Mouse (Mus musculus): Measurements from ENCODE around the gene Iqschfp. TPM values are rescaled to one million over a fixed set of nuclear protein-coding genes. Genes with fewer than 3 reads are reported as not detected.

Gene Iqschfp
- polyA plus RNA-seq, 1 experiment from 2014 or later = 0.39 TPM

DNA sequence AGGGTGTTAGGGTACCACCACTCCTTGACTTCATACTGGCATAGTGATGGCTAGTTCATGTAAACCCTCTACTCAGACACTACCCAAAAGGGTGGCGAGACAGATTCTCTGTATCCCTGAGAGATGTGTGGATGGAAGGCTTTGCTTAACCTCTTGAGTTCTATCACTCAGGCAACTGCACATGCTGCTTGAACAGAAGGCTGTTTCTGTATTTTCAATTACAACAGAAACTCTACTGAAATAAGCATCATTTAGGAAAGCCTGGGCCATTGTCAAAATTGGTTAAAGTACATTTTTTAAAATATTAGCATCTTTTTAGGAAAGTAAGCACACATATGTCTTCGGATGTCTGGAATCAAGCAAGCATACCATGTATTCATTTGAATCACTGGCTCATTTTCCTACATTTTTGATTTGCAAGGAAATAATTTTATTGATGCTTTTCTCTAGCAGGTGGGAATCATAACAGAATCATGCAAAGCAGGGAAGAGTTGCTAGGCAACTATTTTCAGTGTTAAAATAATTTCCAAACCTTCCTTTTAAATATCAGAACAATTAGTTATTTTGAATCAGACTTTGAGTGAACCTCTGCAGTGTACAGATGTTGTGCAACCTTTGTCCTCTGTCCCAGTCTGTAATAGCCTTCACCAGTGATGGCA, 82.4 kb downstream of the Iqschfp start:
- 95% methylated on average over 2 of the region's 2 CpGs for WGBS
- Histone ChIP-seq H3K4me1 (replicated peaks; ENCODE audit: control insufficient read depth, insufficient read depth, low read length) (no peaks in the 10 kb centered on the region), H3K4me3 (ENCODE audit: low read depth, low read length) (no peak overlapping the region), H3K36me3 (ENCODE audit: control insufficient read depth, insufficient read depth, low read length) (no peaks in the 10 kb centered on the region), H3K9me3 (ENCODE audit: control insufficient read depth, low read length) (no peaks in the 10 kb centered on the region), H3K27me3 (ENCODE audit: control insufficient read depth, insufficient read depth, low read length) (no peaks in the 10 kb centered on the region), H3K4me2 (replicated peaks; ENCODE audit: low read depth, low read length) (no peak overlapping the region), H3K9ac (ENCODE audit: low read depth, low read length) (no peak overlapping the region), H3K27ac (ENCODE audit: low read depth, low read length) (no peak overlapping the region)
- ATAC-seq (ENCODE audit: low FRiP score) (no peak), DNase-seq (ENCODE audit: low spot score) (no peak)

DNA sequence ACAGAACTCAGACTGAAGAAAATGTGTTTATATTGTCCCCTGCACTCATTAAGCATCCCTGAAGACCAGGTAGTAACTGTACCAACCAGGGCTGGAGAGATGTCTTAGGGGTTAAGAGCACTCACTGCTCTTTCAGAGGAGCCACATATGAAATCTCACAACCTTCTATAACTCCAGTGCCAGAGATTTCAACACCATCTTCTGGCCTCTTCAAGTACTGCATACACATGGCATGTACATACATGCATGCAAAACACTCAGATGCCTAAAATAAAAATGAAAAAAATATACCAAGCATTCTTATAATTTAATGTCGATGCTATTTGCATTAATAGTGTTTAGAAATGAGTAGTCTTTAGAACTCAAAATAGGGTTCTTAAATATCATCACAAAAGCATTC, 88.0 kb downstream of the Iqschfp start:
- ATAC-seq (ENCODE audit: low FRiP score) = no peak
- WGBS = 84% methylated on average over 1 of the region's 1 CpGs
- H3K27me3 ChIP-seq (ENCODE audit: control insufficient read depth, insufficient read depth, low read length) = no peaks in the 10 kb centered on the region
- no peak overlapping the region for H3K4me2 ChIP-seq (replicated peaks; ENCODE audit: low read depth, low read length)
- H3K9me3 ChIP-seq (ENCODE audit: control insufficient read depth, low read length) = no peaks in the 10 kb centered on the region
- DNase-seq (ENCODE audit: low spot score) = no peak
- no peaks in the 10 kb centered on the region for H3K36me3 ChIP-seq (ENCODE audit: control insufficient read depth, insufficient read depth, low read length)
- no peak overlapping the region for H3K9ac ChIP-seq (ENCODE audit: low read depth, low read length)
- H3K4me3 ChIP-seq (ENCODE audit: low read depth, low read length) = no peak overlapping the region
- no peaks in the 10 kb centered on the region for H3K4me1 ChIP-seq (replicated peaks; ENCODE audit: control insufficient read depth, insufficient read depth, low read length)
- H3K27ac ChIP-seq (ENCODE audit: low read depth, low read length) = no peak overlapping the region

DNA sequence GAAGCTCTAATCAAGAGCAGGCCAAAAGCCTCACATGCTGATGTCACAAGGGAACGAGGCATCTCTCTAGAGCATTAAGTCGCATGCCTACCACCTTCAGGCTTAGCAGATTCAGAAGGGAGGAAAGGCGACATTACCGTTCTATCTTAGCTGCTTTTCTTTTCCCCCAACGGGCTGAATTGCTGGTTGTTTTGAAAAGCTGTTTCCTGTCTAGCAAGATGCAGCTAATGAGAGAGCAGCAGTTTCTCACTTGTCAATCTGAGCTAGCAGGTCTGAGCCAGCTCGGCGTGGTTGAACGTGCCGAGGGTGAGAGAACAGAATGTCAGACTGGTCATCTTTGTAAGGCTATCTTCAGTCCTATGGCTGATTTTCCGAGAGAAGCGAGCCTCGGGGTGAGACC, 91.3 kb downstream of the Iqschfp start:
- no peaks in the 10 kb centered on the region for H3K27me3 ChIP-seq (ENCODE audit: control insufficient read depth, insufficient read depth, low read length)
- no peak overlapping the region for H3K27ac ChIP-seq (ENCODE audit: low read depth, low read length)
- H3K9ac ChIP-seq (ENCODE audit: low read depth, low read length) = no peak overlapping the region
- H3K9me3 ChIP-seq (ENCODE audit: control insufficient read depth, low read length) = no peaks in the 10 kb centered on the region
- no peak overlapping the region for H3K4me3 ChIP-seq (ENCODE audit: low read depth, low read length)
- no peaks in the 10 kb centered on the region for H3K4me1 ChIP-seq (replicated peaks; ENCODE audit: control insufficient read depth, insufficient read depth, low read length)
- H3K4me2 ChIP-seq (replicated peaks; ENCODE audit: low read depth, low read length) = no peak overlapping the region
- 64% methylated on average over 12 of the region's 12 CpGs for WGBS
- H3K36me3 ChIP-seq (ENCODE audit: control insufficient read depth, insufficient read depth, low read length) = no peaks in the 10 kb centered on the region
- ATAC-seq (ENCODE audit: low FRiP score) (no peak), DNase-seq (ENCODE audit: low spot score) (peak; percentile 5)

DNA sequence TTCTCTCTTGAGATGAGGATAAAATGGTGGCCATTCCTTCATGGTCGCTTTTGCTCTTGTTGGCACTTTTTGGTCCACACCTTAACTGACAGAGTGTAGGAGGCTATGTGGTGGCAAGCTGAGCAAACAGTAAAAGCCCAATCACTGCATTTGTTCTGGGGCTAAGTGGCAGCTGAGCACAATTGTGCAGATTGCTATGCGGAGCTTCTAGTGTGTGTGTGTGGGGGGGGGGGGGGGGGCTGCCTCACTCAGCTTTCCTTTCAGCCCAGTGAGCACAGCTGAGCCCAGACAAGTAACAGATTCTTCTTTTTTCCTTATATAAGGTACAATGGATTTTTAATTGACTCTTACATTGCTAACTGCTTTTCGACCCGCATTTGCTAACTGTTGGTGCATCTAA, 110.4 kb downstream of the Iqschfp start:
- DNase-seq (ENCODE audit: low spot score) = no peak
- no peak overlapping the region for H3K27ac ChIP-seq (ENCODE audit: low read depth, low read length)

DNA sequence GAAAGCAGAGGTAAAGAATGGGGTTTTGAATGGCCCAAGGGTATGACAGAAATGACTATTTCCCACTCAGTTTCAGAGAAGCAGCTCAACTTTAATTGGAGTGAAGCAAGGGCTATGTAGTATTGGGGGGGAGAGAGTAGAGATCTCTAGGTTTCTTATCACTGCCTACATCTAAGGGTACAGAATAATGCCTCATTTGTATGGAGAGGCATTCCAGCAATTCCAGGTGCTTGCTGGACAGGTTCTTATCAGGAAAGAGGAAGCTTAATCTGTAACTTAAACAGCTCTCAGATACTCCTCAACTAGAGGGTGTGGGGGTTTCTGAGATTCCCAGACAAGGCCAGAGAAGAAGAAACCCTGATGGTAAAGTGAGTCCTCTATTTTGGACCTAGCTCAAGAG, 120.3 kb downstream of the Iqschfp start:
- no peaks in the 10 kb centered on the region for H3K27me3 ChIP-seq (ENCODE audit: control insufficient read depth, insufficient read depth, low read length)
- ATAC-seq (ENCODE audit: low FRiP score) (no peak), DNase-seq (ENCODE audit: low spot score) (no peak)
- no peaks in the 10 kb centered on the region for H3K4me1 ChIP-seq (replicated peaks; ENCODE audit: control insufficient read depth, insufficient read depth, low read length)
- H3K4me2 ChIP-seq (replicated peaks; ENCODE audit: low read depth, low read length) = no peak overlapping the region
- no peak overlapping the region for H3K27ac ChIP-seq (ENCODE audit: low read depth, low read length)
- no peak overlapping the region for H3K4me3 ChIP-seq (ENCODE audit: low read depth, low read length)
- no peaks in the 10 kb centered on the region for H3K9me3 ChIP-seq (ENCODE audit: control insufficient read depth, low read length)
- no peak overlapping the region for H3K9ac ChIP-seq (ENCODE audit: low read depth, low read length)
- no peaks in the 10 kb centered on the region for H3K36me3 ChIP-seq (ENCODE audit: control insufficient read depth, insufficient read depth, low read length)

More for the DNA sequence above, 110.4 kb downstream of the Iqschfp start:
- Histone ChIP-seq H3K36me3 (ENCODE audit: control insufficient read depth, insufficient read depth, low read length) (no peaks in the 10 kb centered on the region), H3K4me2 (replicated peaks; ENCODE audit: low read depth, low read length) (no peak overlapping the region), H3K9ac (ENCODE audit: low read depth, low read length) (no peak overlapping the region), H3K9me3 (ENCODE audit: control insufficient read depth, low read length) (no peaks in the 10 kb centered on the region), H3K27me3 (ENCODE audit: control insufficient read depth, insufficient read depth, low read length) (no peaks in the 10 kb centered on the region), H3K4me1 (replicated peaks; ENCODE audit: control insufficient read depth, insufficient read depth, low read length) (no peaks in the 10 kb centered on the region), H3K4me3 (ENCODE audit: low read depth, low read length) (no peak overlapping the region)
- WGBS = 73% methylated on average over 4 of the region's 4 CpGs
- no peak for ATAC-seq (ENCODE audit: low FRiP score)

DNA sequence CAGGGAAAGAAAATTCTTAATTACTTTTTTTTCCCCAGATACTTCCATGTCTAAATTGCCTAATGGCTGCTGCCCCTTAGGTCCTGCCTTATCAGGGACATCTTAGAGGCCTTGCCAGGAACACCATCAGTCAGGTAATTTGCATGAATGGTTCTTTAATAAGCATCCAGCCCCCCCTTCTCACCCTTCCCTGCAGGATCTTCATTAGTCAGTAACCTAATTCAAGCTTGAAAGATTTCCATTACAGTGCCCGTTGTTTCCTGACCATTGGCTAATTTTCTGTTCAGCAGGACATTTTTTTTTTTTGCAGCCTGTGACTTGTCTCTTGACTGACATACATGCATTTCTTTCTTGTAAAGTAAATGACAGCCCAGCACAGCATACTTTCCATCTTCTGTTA, 123.8 kb downstream of the Iqschfp start:
- Histone ChIP-seq H3K9me3 (ENCODE audit: control insufficient read depth, low read length) (no peaks in the 10 kb centered on the region), H3K4me1 (replicated peaks; ENCODE audit: control insufficient read depth, insufficient read depth, low read length) (no peaks in the 10 kb centered on the region), H3K27ac (ENCODE audit: low read depth, low read length) (no peak overlapping the region), H3K36me3 (ENCODE audit: control insufficient read depth, insufficient read depth, low read length) (no peaks in the 10 kb centered on the region), H3K4me3 (ENCODE audit: low read depth, low read length) (no peak overlapping the region), H3K9ac (ENCODE audit: low read depth, low read length) (no peak overlapping the region), H3K27me3 (ENCODE audit: control insufficient read depth, insufficient read depth, low read length) (no peaks in the 10 kb centered on the region), H3K4me2 (replicated peaks; ENCODE audit: low read depth, low read length) (no peak overlapping the region)
- ATAC-seq (ENCODE audit: low FRiP score) (no peak), DNase-seq (ENCODE audit: low spot score) (no peak)
- WGBS = 32% methylated on average over 1 of the region's 1 CpGs

DNA sequence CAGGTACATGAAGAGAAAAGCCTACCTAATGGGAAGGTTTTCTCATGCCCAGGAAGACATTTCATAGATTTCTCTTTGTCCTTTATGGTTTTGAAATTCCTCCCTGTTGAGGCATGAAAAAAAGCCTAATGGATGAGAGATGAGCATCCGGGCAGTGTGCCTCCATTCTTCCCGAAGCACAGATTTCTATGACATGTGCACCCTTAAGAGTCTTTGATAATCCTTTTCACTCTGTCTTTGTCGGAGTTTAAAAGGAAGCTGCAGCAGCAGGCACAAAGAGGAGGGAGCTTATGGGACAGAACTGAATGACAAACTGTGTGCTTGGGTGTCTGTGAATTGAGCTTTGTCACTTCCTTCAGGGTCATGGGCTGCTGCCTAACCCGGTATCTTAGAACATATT, 127.4 kb downstream of the Iqschfp start:
- DNase-seq (ENCODE audit: low spot score) = no peak
- no peak overlapping the region for H3K27ac ChIP-seq (ENCODE audit: low read depth, low read length)

DNA sequence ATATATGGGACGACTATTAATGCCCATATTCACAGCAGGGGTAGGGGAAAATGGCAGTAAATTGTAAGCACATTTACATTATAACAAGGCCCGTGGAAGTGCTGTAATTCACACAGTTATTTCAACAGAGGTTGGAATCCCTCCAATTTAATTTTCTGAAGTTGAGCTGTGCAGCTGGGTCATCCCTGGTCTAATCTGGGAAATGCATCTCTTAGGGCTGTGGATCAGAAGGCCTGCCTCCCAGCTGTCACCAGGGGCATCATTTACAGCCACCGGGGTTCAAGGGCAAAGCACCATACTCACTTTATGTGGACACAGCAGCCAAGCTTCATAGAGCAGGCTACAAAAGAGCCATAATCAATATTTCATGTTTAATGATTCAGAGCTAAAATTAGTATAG, 144.1 kb downstream of the Iqschfp start:
- no peaks in the 10 kb centered on the region for H3K9me3 ChIP-seq (ENCODE audit: control insufficient read depth, low read length)
- 51% methylated on average over 3 of the region's 3 CpGs for WGBS
- no peaks in the 10 kb centered on the region for H3K4me1 ChIP-seq (replicated peaks; ENCODE audit: control insufficient read depth, insufficient read depth, low read length)
- no peak overlapping the region for H3K4me2 ChIP-seq (replicated peaks; ENCODE audit: low read depth, low read length)
- no peak overlapping the region for H3K4me3 ChIP-seq (ENCODE audit: low read depth, low read length)
- no peak overlapping the region for H3K9ac ChIP-seq (ENCODE audit: low read depth, low read length)
- H3K27me3 ChIP-seq (ENCODE audit: control insufficient read depth, insufficient read depth, low read length) = no peaks in the 10 kb centered on the region
- H3K36me3 ChIP-seq (ENCODE audit: control insufficient read depth, insufficient read depth, low read length) = no peaks in the 10 kb centered on the region
- no peak overlapping the region for H3K27ac ChIP-seq (ENCODE audit: low read depth, low read length)
- DNase-seq (ENCODE audit: low spot score) (no peak), ATAC-seq (ENCODE audit: low FRiP score) (peak; percentile 63)

More for the DNA sequence above, 127.4 kb downstream of the Iqschfp start:
- Histone ChIP-seq H3K9me3 (ENCODE audit: control insufficient read depth, low read length) (no peaks in the 10 kb centered on the region), H3K4me2 (replicated peaks; ENCODE audit: low read depth, low read length) (no peak overlapping the region), H3K36me3 (ENCODE audit: control insufficient read depth, insufficient read depth, low read length) (no peaks in the 10 kb centered on the region), H3K4me3 (ENCODE audit: low read depth, low read length) (no peak overlapping the region), H3K9ac (ENCODE audit: low read depth, low read length) (no peak overlapping the region), H3K4me1 (replicated peaks; ENCODE audit: control insufficient read depth, insufficient read depth, low read length) (no peaks in the 10 kb centered on the region), H3K27me3 (ENCODE audit: control insufficient read depth, insufficient read depth, low read length) (no peaks in the 10 kb centered on the region)
- no peak for ATAC-seq (ENCODE audit: low FRiP score)
- WGBS = 46% methylated on average over 4 of the region's 4 CpGs

DNA sequence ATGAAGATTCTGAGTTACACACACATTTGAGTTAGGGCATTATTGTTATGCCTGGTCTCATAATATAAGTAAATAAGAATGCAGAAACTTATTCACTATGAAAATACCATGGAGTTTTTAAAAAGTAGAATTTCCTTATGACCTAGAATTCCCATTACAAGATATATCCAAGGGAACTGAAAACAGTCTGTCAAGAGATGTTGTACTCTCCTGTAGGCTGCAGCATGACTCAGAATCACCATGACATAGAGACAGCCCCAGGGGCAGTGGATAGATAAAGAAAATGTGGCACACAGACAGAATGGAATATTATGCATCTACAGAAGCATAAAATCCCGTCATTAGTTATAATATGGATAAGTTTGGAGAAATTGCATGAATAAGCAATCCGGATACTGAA, 150.9 kb downstream of the Iqschfp start:
- DNase-seq (ENCODE audit: low spot score) (no peak), ATAC-seq (ENCODE audit: low FRiP score) (no peak)
- Histone ChIP-seq H3K9me3 (ENCODE audit: control insufficient read depth, low read length) (no peaks in the 10 kb centered on the region), H3K36me3 (ENCODE audit: control insufficient read depth, insufficient read depth, low read length) (no peaks in the 10 kb centered on the region), H3K4me2 (replicated peaks; ENCODE audit: low read depth, low read length) (no peak overlapping the region), H3K4me3 (ENCODE audit: low read depth, low read length) (no peak overlapping the region), H3K4me1 (replicated peaks; ENCODE audit: control insufficient read depth, insufficient read depth, low read length) (no peaks in the 10 kb centered on the region), H3K27me3 (ENCODE audit: control insufficient read depth, insufficient read depth, low read length) (no peaks in the 10 kb centered on the region), H3K9ac (ENCODE audit: low read depth, low read length) (no peak overlapping the region), H3K27ac (ENCODE audit: low read depth, low read length) (no peak overlapping the region)
- 91% methylated on average over 2 of the region's 2 CpGs for WGBS
